24 mouse cellular contexts compared by ENCODE assay signal in the genomic region with DNA sequence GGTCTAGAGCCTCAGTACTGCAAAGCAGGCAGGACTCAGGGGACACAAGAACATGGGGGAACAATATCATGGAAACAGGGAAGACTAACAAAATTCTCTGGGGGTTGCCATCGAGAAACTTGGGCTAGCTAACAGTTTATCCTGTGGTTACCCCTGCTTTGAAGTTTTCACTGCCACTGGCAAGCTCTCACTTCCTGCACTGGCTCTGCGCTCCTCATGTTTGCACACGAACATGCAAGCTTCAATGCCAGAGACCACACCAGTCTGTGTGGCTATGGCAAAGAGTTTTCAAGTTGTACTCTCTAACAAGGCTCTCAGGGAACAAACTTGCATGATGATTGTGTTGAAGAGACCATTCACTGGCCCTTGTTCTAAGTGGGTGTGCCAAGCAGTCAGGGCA.
DNase-seq lines count a peak whose midpoint lies in the region; ATAC-seq and TF ChIP-seq lines count a peak whose summit lies in the region.
"Had no signal": no experiment of that assay in that cellular context is flagged by ENCODE, and none has a peak within 500 bp of the region (broad histone marks: within the 10 kb centered on the region; RNA-seq: fewer than 3 reads in every experiment).

No protein-coding gene starts in this region.

- TF ChIP-seq EP300 in liver, postnatal 0 days (IDR thresholded peaks at IDR 0.05; ENCODE audit: low read depth), result no peak

- H3K4me1 ChIP-seq in thymus, adult 2 months (replicated peaks; ENCODE audit: control insufficient read depth, insufficient read depth, low read length), result peaks cover 6% of the 10 kb centered on the region
- 0 out of 2 replicates have a peak, but pooled peaks cover 5% of the 10 kb centered on the region for H3K4me1 ChIP-seq in liver, postnatal 0 days (ENCODE audit: insufficient read depth)
- H3K4me1 ChIP-seq: midbrain, embryonic 15.5 days had no signal

- no peak for TF ChIP-seq POLR2A in thymus, adult 2 months (IDR thresholded peaks at IDR 0.05; ENCODE audit: control insufficient read depth, extremely low read depth, insufficient read depth, low read length, poor library complexity)

- H3K27me3 ChIP-seq in thymus, adult 2 months (ENCODE audit: control insufficient read depth, insufficient read depth, low read length), result no peaks in the 10 kb centered on the region
- H3K27me3 ChIP-seq in liver, postnatal 0 days (ENCODE audit: insufficient read depth, low read length), result no peaks in the 10 kb centered on the region
- H3K27me3 ChIP-seq: embryonic facial prominence, embryonic 13.5 days; heart, embryonic 15.5 days; midbrain, embryonic 15.5 days had no signal

- no peak overlapping the region for H3K4me3 ChIP-seq in thymus, adult 2 months (ENCODE audit: control insufficient read depth, insufficient read depth, low read length)
- H3K4me3 ChIP-seq in liver, postnatal 0 days (ENCODE audit: low read depth, low read length), result no peak overlapping the region
- H3K4me3 ChIP-seq: embryonic facial prominence, embryonic 13.5 days; gastrocnemius, adult 2 months; heart, embryonic 15.5 days; midbrain, embryonic 15.5 days; myocyte had no signal

- no peaks in the 10 kb centered on the region for H3K9me3 ChIP-seq in liver, postnatal 0 days (ENCODE audit: low read length)
- H3K9me3 ChIP-seq: embryonic facial prominence, embryonic 13.5 days; heart, embryonic 15.5 days; midbrain, embryonic 15.5 days had no signal

- peak; percentile 41; the same call in 1 of the 2 replicates for ATAC-seq in granulocyte monocyte progenitor cell, adult 5-6 weeks (replicated peaks; ENCODE audit: poor library complexity, severe bottlenecking)
- no peak for ATAC-seq in liver, postnatal 0 days
- ATAC-seq: forebrain, embryonic 14.5 days; midbrain, embryonic 15.5 days had no signal

- WGBS in thymus, adult 2 months, result 9% methylated on average over 3 of the region's 3 CpGs
- WGBS in liver, postnatal 0 days (ENCODE audit: insufficient replicate concordance), result 28% methylated on average over 3 of the region's 3 CpGs

- H3K36me3 ChIP-seq in thymus, adult 2 months (ENCODE audit: control insufficient read depth, insufficient read depth, low read length), result no peaks in the 10 kb centered on the region
- H3K36me3 ChIP-seq in liver, postnatal 0 days (replicated peaks; ENCODE audit: insufficient read depth, low read length), result no peaks in the 10 kb centered on the region
- H3K36me3 ChIP-seq: embryonic facial prominence, embryonic 13.5 days; heart, embryonic 15.5 days; midbrain, embryonic 15.5 days had no signal

- H3K4me2 ChIP-seq in liver, postnatal 0 days (ENCODE audit: low read depth, low read length), result no peak overlapping the region
- H3K4me2 ChIP-seq: embryonic facial prominence, embryonic 13.5 days; heart, embryonic 15.5 days; hindbrain, embryonic 14.5 days; midbrain, embryonic 15.5 days had no signal

- peak; percentile 24 for DNase-seq in thymus, adult 2 months
- no peak for DNase-seq in thymus, adult 18-20 months
- DNase-seq in thymus, postnatal 14 days, result peak; percentile 49
- no peak for DNase-seq in liver, postnatal 0 days
- no peak for DNase-seq in kidney, postnatal 4 days
- DNase-seq in MN1 (ENCODE audit: low spot score), result no peak
- DNase-seq: adrenal gland, postnatal 36 days; B cell, adult 2 months; cerebellum, postnatal 10 days; gastrocnemius, adult 2 months; heart, postnatal 36 days; kidney, adult 2 months; kidney, postnatal 10 days; layer of hippocampus, postnatal 36 days; lung, adult 18-20 months; lung, postnatal 4 days had no signal

- no peak for TF ChIP-seq CTCF in thymus, adult 2 months (IDR thresholded peaks at IDR 0.05; ENCODE audit: borderline replicate concordance, control insufficient read depth, extremely low read depth, insufficient read depth, low read length, poor library complexity)
- no peak for TF ChIP-seq CTCF in liver, postnatal 0 days (IDR thresholded peaks at IDR 0.05; ENCODE audit: low read depth)

- H3K9ac ChIP-seq in liver, postnatal 0 days (replicated peaks), result no peak overlapping the region
- H3K9ac ChIP-seq: embryonic facial prominence, embryonic 13.5 days; heart, embryonic 15.5 days; hindbrain, embryonic 14.5 days; midbrain, embryonic 15.5 days had no signal

- no peak overlapping the region for H3K27ac ChIP-seq in thymus, adult 2 months (ENCODE audit: control insufficient read depth, insufficient read depth, low read length)
- H3K27ac ChIP-seq in liver, postnatal 0 days (ENCODE audit: low read depth), result no peak overlapping the region
- H3K27ac ChIP-seq: embryonic facial prominence, embryonic 13.5 days; gastrocnemius, adult 2 months; heart, embryonic 15.5 days; hindbrain, embryonic 14.5 days; midbrain, embryonic 15.5 days; stomach, postnatal 0 days had no signal

Comparison
In these comparisons a context has a peak if more than half of its experiments do, and no peak if none do; other contexts are left out.
1. DNase-seq: peak in thymus, adult 2 months (single experiment) and thymus, postnatal 14 days (single experiment); none in thymus, adult 18-20 months (0 of 2), liver, postnatal 0 days (single experiment), kidney, postnatal 4 days (0 of 2) and MN1 (single experiment).